Mouse (Mus musculus) pancreas, adult 10 weeks (tissue): ENCODE results near the gene Lamc2. TPM values are rescaled to one million over a fixed set of nuclear protein-coding genes. Genes with fewer than 3 reads are reported as not detected.

Source experiments
- polyA plus RNA-seq: library from polyadenylated mRNA; stranded (reverse); fragments of 350-450 nt; fragmentation: Illumina TruSeq; extraction: RNeasy Lipid Tissue Mini Kit (QIAGEN cat#74804); gene quantifications from one replicate; pipeline ENCODE4 v1.2.3, GENCODE M21; 2015; ENCODE audit warnings: low read depth, low replicate concordance; ENCODE audit not compliant: insufficient read depth

The Lamc2 gene
- polyA plus RNA-seq: 1.3 TPM

DNA sequence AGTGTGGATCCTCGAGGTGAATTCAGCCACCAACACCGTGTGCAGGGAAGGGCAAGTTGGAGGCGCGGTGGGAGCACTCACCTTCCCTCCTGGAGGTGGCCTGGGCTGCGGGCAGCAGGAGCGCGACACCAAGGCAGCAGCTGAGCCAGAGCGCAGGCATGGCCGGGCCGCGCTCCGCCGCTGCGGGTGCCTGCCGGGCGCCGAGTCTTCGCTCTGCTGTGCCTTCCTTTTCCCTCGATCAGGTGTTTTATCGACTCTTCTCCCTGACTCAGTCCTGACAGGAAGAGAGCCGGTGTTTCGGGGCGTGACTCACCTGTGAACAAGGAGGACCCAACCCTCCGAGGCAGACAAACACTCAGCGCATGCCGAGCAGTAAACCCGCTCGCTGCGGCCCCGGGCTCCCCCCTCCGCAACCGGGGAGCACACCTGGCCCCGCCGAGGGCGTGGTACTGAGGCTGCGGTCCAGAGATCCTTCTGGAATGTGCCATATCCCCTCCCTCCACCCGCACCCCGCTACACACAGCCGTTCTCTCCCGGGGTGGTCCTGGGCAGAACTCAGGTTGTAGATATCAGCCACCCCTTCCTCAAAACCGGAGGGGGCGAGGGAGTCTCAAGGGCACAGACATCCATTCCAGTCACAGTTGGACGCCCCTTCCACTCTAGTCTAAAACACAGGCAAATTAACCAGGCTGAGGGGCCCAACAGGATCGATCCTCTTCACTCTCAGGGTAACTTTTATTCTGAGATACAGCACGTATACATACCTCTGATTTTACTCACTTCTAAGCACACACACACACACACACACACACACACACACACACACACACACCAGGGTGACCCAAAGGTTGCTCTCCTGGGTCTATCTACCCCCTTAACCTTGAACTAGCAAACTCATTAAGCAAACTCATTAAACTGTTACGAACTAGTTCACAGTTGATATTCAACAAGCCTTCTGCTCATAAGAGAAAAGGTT lies at the start of gene Lamc2:
TSS of gene Lamc2 (minus strand) at position 620 of the 976 bp plus-strand sequence.

Other genes starting within 250 kb of the Lamc2 start
- gene Nmnat2, start 231.5 kb downstream of the Lamc2 start, polyA plus RNA-seq: 0.98 TPM
- 27.1 TPM for gene Lamc1, start 146.3 kb upstream of the Lamc2 start, polyA plus RNA-seq
- gene Shcbp1l, start 238.7 kb upstream of the Lamc2 start, polyA plus RNA-seq: not detected